Mouse (Mus musculus): ENCODE measurements at regions not wholly inside any gene's neighbourhood (a gene's known extent, or its start where the extent isn't known, plus 50 kb on each side); places are given as distances from the start of the nearest gene placed in this dataset.
A peak's percentile ranks its signal among the peaks of the same experiment; 100 is the strongest.

DNA sequence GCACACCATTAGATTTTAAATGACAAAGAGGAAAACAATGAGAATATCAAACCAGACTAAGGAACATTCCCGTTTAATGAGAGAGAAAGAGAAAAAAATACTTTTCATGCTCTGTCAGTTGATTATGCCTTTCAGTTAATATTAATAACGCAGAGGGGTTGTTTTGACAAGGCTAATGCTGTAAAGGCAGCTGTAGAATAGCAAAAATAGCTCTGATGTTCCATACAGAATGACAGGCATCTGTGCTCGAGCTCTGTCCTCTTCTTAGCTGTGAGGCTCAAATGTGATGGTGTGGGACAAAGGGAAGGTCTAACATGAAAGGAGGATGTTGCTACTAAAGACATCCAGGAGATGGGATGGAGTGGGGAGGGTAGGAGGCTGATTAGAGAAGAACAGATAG is 87.1 kb upstream of the Fam3c start:
- no peak for DNase-seq (ENCODE audit: low spot score)

DNA sequence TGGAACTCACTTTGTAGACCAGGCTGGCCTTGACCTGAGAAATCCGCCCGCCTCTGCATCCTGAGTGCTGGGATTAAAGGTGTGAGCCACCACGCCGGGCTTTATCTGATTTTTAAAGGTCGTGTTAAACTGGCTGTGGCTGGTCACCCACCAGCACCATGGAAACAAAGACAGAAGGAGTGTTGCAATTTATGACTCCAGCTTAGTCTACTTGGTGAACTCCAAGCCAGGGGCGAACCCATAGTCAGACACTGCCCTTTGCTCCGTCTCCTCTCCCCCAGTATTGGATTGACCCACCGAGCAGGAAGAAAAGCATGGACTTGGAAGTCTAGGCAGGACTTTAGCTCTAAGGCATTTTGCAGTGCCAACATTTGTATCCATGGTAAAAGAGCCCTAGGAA is 86.5 kb upstream of the Fam3c start:
- no peak for DNase-seq (ENCODE audit: low spot score)

GRCm38 (mm10) chr6:22439871-22440270 is 83.8 kb upstream of the Fam3c start:
- DNase-seq (ENCODE audit: low spot score): no peak

GRCm38 (mm10) chr6:22429026-22429425 is 73.0 kb upstream of the Fam3c start:
- DNase-seq (ENCODE audit: low spot score): peak; percentile 6

DNA sequence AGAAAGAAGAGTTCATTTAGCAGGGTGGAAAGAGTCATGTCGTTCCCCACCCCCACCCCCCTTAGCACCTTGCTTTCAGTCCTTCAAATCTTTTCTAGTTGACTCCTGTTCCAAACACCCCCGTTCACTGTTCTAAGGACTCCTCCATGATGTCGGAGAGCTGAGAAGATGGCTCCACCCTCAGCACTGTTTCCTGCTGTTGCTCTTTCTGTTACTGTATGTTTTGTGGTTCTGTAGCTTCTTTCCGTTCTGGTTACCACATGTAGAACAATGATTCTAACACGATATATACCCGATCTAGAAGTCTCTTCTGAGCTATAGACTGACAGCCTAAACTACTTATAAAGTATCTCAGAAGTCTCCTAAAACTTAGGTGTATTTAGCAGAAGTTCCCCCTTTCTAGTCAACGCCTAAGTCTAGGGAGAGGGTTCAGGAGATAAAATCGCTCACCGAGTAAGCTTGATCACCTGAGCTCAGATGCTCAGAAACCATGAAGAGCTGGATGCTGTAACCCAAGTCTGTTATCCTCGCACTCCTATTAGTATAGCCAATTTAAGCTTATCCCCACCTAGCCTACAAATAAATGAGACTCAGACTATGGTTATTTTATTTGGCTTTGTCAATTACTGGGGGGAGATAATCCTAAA is 68.2 kb upstream of the Fam3c start:
- no peak for DNase-seq (ENCODE audit: low spot score)

DNA sequence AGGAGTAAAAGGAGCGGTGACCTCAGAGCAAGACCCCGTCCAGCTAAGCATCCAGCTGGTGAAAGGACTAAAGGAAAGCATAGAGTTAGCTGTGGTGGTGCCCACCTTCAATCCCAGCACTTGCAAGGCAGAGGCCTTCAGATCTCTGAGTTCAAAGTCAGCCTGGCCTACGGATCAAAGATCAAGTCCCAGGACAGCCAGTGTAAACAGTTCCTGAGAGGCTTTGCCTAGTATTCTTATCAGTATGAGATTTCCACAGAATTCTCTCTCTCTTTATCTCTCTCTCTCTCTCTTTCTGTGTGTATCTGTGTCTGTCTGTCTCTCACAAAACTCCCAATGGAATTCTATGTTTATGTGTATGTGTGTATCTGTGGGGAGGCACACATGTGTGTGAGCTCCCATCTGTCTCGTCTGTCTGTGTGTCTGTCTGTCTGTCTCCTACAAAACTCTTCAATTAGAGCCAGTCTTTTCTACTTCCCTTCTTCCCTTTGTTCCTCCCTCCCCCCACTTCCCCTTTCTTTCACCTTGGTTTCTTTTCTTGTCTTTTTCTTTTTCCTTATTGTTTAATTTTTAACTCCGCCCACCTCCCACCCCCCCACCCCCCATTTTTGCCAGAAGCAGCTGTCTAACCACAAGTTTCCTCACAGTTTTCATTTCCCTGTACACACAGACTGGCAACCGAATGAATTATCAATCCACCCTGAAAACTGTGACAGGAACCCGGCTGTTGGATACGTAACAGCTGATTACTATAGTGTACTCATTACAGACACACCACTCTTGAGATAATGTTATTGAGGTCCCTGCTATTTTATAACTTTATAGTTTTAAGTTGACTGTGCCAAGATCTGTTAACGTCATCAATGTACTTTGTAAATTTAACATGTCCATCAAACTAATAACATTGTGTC is 67.3 kb upstream of the Fam3c start:
- no peak for DNase-seq (ENCODE audit: low spot score)

DNA sequence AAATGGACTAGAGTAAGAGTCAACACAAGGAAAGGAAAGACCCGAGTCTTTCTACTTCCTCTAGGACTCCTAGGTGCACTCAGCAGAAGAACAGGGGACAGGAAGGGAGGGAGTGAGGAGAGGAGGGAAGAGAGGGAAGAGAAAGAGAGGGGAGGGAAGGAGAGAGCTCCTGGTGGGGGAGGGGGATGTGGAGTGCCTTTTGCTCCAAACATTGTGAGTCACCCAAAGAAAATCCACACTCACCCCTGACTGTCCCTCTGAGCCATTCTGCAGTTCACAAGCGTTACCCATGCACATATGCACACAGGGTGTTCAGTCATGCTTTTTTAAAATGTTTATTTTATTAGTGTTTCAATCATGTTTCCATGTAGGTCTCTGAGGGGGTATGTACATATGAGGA is 65.5 kb upstream of the Fam3c start:
- DNase-seq (ENCODE audit: low spot score): no peak

DNA sequence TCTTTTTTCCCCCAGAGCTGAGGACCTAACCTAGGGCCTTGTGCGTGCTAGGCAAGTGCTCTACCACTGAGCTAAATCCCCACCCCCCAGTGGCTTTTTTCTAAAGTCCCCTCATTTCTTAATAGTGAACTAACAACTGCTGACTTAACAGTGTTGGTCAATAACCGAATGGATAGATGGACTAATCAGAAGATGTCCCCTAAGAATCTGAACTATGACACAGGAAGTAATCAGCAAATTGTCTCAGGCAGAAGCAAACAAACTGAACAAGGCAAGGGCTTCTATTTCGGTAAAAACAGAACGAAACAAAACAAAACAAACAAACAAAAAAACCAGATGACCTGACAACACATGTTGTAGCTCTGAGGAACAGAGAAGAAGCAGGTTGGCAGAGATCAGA is 62.2 kb upstream of the Fam3c start:
- DNase-seq (ENCODE audit: low spot score): no peak

DNA sequence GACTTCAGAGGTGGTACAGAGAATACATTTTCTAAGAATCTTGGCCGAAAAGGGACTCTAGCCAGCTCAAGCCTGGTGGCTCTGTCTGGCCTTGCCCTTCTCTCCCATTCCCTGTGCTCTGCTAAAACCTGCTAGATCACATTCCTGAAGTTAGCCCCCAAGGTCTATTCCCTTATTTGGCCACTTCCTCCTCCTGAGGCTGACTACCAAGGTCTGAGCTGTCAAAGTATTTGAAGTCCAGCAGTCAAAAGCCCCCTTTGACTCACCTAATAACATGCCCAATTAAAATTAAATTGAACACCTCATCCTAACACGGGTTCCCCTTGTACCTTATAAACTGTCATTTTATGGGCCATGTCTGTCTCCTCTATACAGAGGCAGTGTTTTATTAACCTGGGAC is 61.1 kb upstream of the Fam3c start:
- no peak for DNase-seq (ENCODE audit: low spot score)

DNA sequence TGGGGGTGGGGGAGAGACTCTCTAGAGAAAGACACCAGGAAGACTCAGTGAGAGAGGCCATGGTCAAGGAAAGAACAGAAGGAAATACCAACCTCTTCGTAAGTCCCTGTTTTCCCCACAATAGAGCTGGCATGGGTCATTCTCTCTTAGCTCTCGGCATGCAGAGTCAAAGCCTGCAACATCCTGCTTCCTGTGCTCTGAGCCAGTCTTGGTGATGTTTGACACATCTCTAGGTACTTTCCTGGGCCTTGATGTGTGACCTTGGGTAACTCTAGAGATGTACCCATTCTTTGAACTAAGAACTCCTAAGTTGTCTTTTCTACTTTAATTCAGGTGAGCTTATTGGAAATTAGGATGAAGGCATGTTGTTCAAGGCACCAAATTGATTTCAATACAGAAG is 55.8 kb upstream of the Fam3c start:
- DNase-seq (ENCODE audit: low spot score): no peak

DNA sequence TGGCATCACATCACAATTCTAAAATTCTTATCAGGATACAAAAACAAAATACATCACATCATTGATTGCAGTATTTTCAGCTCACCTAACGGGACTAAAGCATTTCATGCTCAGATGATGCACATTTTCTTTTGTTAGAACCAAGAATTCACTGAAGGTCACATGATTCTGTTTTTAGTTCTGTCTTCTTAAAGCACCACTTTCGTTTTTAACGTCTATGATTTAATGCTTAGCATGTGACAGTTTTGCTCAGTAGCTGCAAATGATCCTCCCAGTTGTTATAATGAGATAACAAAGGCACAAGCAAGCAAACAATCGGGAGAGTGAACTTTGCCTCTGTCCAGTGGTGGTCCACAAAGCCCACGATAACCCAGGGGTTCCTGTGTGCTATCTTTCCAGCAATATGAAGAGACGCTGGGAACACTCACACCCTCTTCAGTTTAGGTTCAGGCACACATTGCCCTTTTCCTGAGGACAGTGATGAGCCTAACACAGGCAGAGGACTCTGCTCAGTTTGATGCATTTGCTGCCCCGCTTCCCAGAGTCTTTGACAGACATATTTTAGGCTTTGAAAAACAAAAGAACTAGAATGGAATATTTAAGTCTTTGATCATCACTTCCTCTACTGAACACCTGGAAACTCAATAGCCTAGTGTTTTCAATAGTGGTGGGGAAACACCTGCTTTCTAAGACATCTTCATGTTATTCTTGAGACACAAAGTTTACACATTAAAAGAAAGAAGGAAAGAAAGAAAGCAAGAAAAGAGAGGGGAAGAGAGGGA is 53.0 kb upstream of the Fam3c start:
- no peak for DNase-seq (ENCODE audit: low spot score)
